24 mouse cellular contexts compared by ENCODE assay signal in genomic region chr1:127732435-127732834, GRCm38 (mm10). TPM values are rescaled to one million over a fixed set of nuclear protein-coding genes. Genes with fewer than 3 reads are reported as not detected.
DNase-seq lines count a peak whose midpoint lies in the region; ATAC-seq lines count a peak whose summit lies in the region.
"Had no signal": no experiment of that assay in that cellular context is flagged by ENCODE, and none has a peak within 500 bp of the region (broad histone marks: within the 10 kb centered on the region; RNA-seq: fewer than 3 reads in every experiment).

No protein-coding gene starts in this region.

- no peak overlapping the region for H3K27ac ChIP-seq in kidney, embryonic 16.5 days (ENCODE audit: low read length)
- H3K27ac ChIP-seq in kidney, embryonic 14.5 days (ENCODE audit: low read depth, low read length): no peak overlapping the region
- H3K27ac ChIP-seq: embryonic facial prominence, embryonic 15.5 days; forebrain, embryonic 12.5 days; hindbrain, embryonic 12.5 days had no signal

- H3K4me2 ChIP-seq in kidney, embryonic 16.5 days (replicated peaks; ENCODE audit: low read depth, low read length): no peak overlapping the region
- H3K4me2 ChIP-seq in kidney, embryonic 14.5 days (replicated peaks; ENCODE audit: low read depth, low read length): no peak overlapping the region
- H3K4me2 ChIP-seq: embryonic facial prominence, embryonic 15.5 days; forebrain, embryonic 12.5 days; hindbrain, embryonic 12.5 days had no signal

- peaks cover 6% of the 10 kb centered on the region; the same call in 1 of the 2 replicates for H3K9me3 ChIP-seq in kidney, embryonic 16.5 days (ENCODE audit: low read length)
- H3K9me3 ChIP-seq in kidney, embryonic 14.5 days (ENCODE audit: control insufficient read depth, low read length): peaks cover 7% of the 10 kb centered on the region; the same call in 1 of the 2 replicates
- H3K9me3 ChIP-seq: embryonic facial prominence, embryonic 15.5 days; forebrain, embryonic 12.5 days; hindbrain, embryonic 12.5 days had no signal

- H3K4me1 ChIP-seq in kidney, embryonic 16.5 days (ENCODE audit: insufficient read depth, low read length): no peaks in the 10 kb centered on the region
- H3K4me1 ChIP-seq in kidney, embryonic 14.5 days (ENCODE audit: control insufficient read depth, insufficient read depth, low read length): no peaks in the 10 kb centered on the region
- H3K4me1 ChIP-seq: embryonic facial prominence, embryonic 15.5 days; forebrain, embryonic 12.5 days; hindbrain, embryonic 12.5 days had no signal

- no peaks in the 10 kb centered on the region for H3K27me3 ChIP-seq in kidney, embryonic 16.5 days (ENCODE audit: insufficient read depth, low read length)
- H3K27me3 ChIP-seq in kidney, embryonic 14.5 days (ENCODE audit: control insufficient read depth, insufficient read depth, low read length): no peaks in the 10 kb centered on the region
- H3K27me3 ChIP-seq: embryonic facial prominence, embryonic 15.5 days; forebrain, embryonic 12.5 days; hindbrain, embryonic 12.5 days had no signal

- H3K36me3 ChIP-seq in kidney, embryonic 16.5 days (ENCODE audit: insufficient read depth, low read length): no peaks in the 10 kb centered on the region
- H3K36me3 ChIP-seq in kidney, embryonic 14.5 days (ENCODE audit: control insufficient read depth, insufficient read depth, low read length): no peaks in the 10 kb centered on the region
- H3K36me3 ChIP-seq: embryonic facial prominence, embryonic 15.5 days; forebrain, embryonic 12.5 days; hindbrain, embryonic 12.5 days had no signal

- no peak for ATAC-seq in kidney, embryonic 16.5 days (ENCODE audit: low FRiP score, low TSS enrichment)
- ATAC-seq in kidney, embryonic 14.5 days (ENCODE audit: low FRiP score, low TSS enrichment): no peak
- 0 out of 2 replicates have a peak, but pooled peaks have one; percentile 43 for ATAC-seq in erythroblast, adult 5-6 weeks (replicated peaks; ENCODE audit: low FRiP score, poor library complexity, severe bottlenecking)
- ATAC-seq: forebrain, embryonic 16.5 days; hindbrain, embryonic 16.5 days had no signal

- DNase-seq in adrenal gland, postnatal 10 days: peak; percentile 10
- no peak for DNase-seq in adrenal gland, postnatal 25 days
- DNase-seq in kidney, adult 18-20 months: peak; percentile 60
- peak; percentile 51 to 78 for DNase-seq in kidney, postnatal 25 days
- no peak for DNase-seq in cerebellum, adult 11-12 months
- DNase-seq: adrenal gland, postnatal 14 days; cerebellum, adult 2 months; cerebellum, postnatal 14 days; embryo, embryonic 11 days; gastrocnemius, postnatal 10 days; heart, postnatal 10 days; heart, postnatal 4 days had no signal

- H3K9ac ChIP-seq in kidney, embryonic 16.5 days (replicated peaks; ENCODE audit: low read length): no peak overlapping the region
- no peak overlapping the region for H3K9ac ChIP-seq in kidney, embryonic 14.5 days (ENCODE audit: low read depth, low read length)
- H3K9ac ChIP-seq: embryonic facial prominence, embryonic 15.5 days; forebrain, embryonic 12.5 days; hindbrain, embryonic 12.5 days had no signal

- H3K4me3 ChIP-seq in kidney, embryonic 16.5 days (ENCODE audit: low read length): no peak overlapping the region
- H3K4me3 ChIP-seq in kidney, embryonic 14.5 days (ENCODE audit: low read length): no peak overlapping the region
- H3K4me3 ChIP-seq: embryonic facial prominence, embryonic 15.5 days; forebrain, embryonic 12.5 days; hindbrain, embryonic 12.5 days had no signal

- 91% methylated on average over 3 of the region's 3 CpGs for WGBS in kidney, embryonic 16.5 days
- WGBS in kidney, embryonic 14.5 days: 94% methylated on average over 3 of the region's 3 CpGs

RNA-seq across cellular contexts. Expression of gene Acmsd, which starts 3.2 kb away (rescaled TPM):
- total RNA-seq in adrenal gland, postnatal 10 days (2021): under 1 TPM; 0.15 to 0.45 TPM
- not detected in 2 replicates for total RNA-seq in adrenal gland, postnatal 25 days (2021)
- polyA plus RNA-seq in kidney, embryonic 16.5 days (2015; fragmentation: Nextera tagmentation; extraction: Ambion mirVana): 2.0 and 3.2 TPM in 2 replicates
- not detected in 2 replicates for polyA plus RNA-seq in kidney, embryonic 14.5 days (2014; fragmentation: Nextera tagmentation; extraction: Ambion mirVana)
- total RNA-seq in erythroblast, adult 5-6 weeks (2015; ENCODE audit: low replicate concordance): 21.1 and 26.1 TPM in 2 replicates
- total RNA-seq in erythroblast, adult 5-6 weeks (2017; ENCODE audit: low replicate concordance): 24.0 and 25.3 TPM in 2 replicates
- total RNA-seq: gastrocnemius, postnatal 10 days; gastrocnemius, postnatal 4 days had no signal
- polyA plus RNA-seq: C2C12; forebrain, embryonic 16.5 days; frontal cortex, adult 2 months had no signal

RNA-seq across cellular contexts. Expression of gene Ccnt2, which starts 41.5 kb away (rescaled TPM):
- total RNA-seq in adrenal gland, postnatal 10 days (2021): 10 to 100 TPM; 35.5 to 48.1 TPM
- 49.4 and 56.7 TPM in 2 replicates for total RNA-seq in adrenal gland, postnatal 25 days (2021)
- polyA plus RNA-seq in kidney, embryonic 16.5 days (2015; fragmentation: Nextera tagmentation; extraction: Ambion mirVana): 76.9 and 88.9 TPM in 2 replicates
- polyA plus RNA-seq in kidney, embryonic 14.5 days (2014; fragmentation: Nextera tagmentation; extraction: Ambion mirVana): 76.3 and 84.7 TPM in 2 replicates
- total RNA-seq in erythroblast, adult 5-6 weeks (2015; ENCODE audit: low replicate concordance): 31.7 and 36.8 TPM in 2 replicates
- 47.3 and 56.5 TPM in 2 replicates for total RNA-seq in erythroblast, adult 5-6 weeks (2017; ENCODE audit: low replicate concordance)

RNA-seq across cellular contexts. Expression of gene Tmem163, which starts 53.1 kb away (rescaled TPM):
- under 1 TPM; 0.30 to 0.39 TPM for total RNA-seq in adrenal gland, postnatal 10 days (2021)
- not detected in 2 replicates for total RNA-seq in adrenal gland, postnatal 25 days (2021)
- polyA plus RNA-seq in kidney, embryonic 16.5 days (2015; fragmentation: Nextera tagmentation; extraction: Ambion mirVana): 0.99 and 1.7 TPM in 2 replicates
- polyA plus RNA-seq in kidney, embryonic 14.5 days (2014; fragmentation: Nextera tagmentation; extraction: Ambion mirVana): 0.59 and 0.62 TPM in 2 replicates
- total RNA-seq in erythroblast, adult 5-6 weeks (2015; ENCODE audit: low replicate concordance): not detected in 2 replicates
- not detected in 2 replicates for total RNA-seq in erythroblast, adult 5-6 weeks (2017; ENCODE audit: low replicate concordance)
- total RNA-seq: gastrocnemius, postnatal 4 days; MEL had no signal

Comparison
In these comparisons a context has a peak if more than half of its experiments do, and no peak if none do; other contexts are left out.
1. DNase-seq: peak in adrenal gland, postnatal 10 days (single experiment), kidney, adult 18-20 months (single experiment) and kidney, postnatal 25 days (2 of 2); none in adrenal gland, postnatal 25 days (single experiment) and cerebellum, adult 11-12 months (single experiment).
2. RNA of gene Acmsd, which starts 3.2 kb away (total RNA-seq): 21.1 to 26.1 TPM in erythroblast, adult 5-6 weeks; 0.15 to 0.45 TPM in adrenal gland, postnatal 10 days and not detected in adrenal gland, postnatal 25 days; every median in the first group is over 10 times any median in the second.